In the genomic region with DNA sequence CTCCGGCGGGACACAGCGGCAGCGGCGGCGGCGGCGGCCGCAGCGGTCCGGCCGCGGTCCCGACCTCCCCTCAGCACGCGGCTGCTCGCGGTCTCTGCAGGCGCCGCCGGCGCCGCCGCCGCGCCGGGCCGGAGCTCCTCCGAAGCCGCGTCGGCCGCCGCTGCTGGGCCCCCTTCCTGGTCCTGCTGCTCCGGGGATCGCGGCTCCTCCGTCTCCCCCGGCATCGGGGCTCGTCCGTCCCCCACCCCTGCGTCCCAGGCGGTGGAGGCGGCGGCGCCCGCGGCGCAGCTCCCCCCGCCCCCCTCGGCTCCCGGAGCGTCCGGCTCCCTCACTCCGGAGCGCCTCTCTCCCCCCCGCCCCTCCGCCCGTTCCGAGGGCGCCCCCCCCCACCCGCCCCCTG, we compare ENCODE assay signal across 8 mouse cellular contexts. TPM values are rescaled to one million over a fixed set of nuclear protein-coding genes. Genes with fewer than 3 reads are reported as not detected.
DNase-seq lines count a peak whose midpoint lies in the region; ATAC-seq and TF ChIP-seq lines count a peak whose summit lies in the region.

No protein-coding gene starts in this region.

- H3K4me3 ChIP-seq in heart, embryonic 15.5 days: peak overlapping the region; percentile 99
- H3K4me3 ChIP-seq in ES-Bruce4 (ENCODE audit: low read depth, low read length): peak overlapping the region; percentile 83
- peak overlapping the region; percentile 95 for H3K4me3 ChIP-seq in forebrain, embryonic 13.5 days
- peak overlapping the region; percentile 99 for H3K4me3 ChIP-seq in liver, embryonic 15.5 days (replicated peaks)

- peak; percentile 45 for ATAC-seq in heart, embryonic 15.5 days (replicated peaks; ENCODE audit: insufficient number of reproducible peaks, insufficient read depth, low FRiP score, low read depth)
- peak; percentile 44 for ATAC-seq in forebrain, embryonic 13.5 days
- peak; percentile 5 for ATAC-seq in liver, embryonic 15.5 days (ENCODE audit: insufficient read depth)
- ATAC-seq in megakaryocyte progenitor cell, adult 5-6 weeks (replicated peaks; ENCODE audit: poor library complexity): no peak

- under 1% methylated on average over 47 of the region's 63 CpGs for WGBS in heart, embryonic 15.5 days
- WGBS in forebrain, embryonic 13.5 days: 1% methylated on average over 18 of the region's 63 CpGs
- 1% methylated on average over 43 of the region's 63 CpGs for WGBS in liver, embryonic 15.5 days (ENCODE audit: insufficient replicate concordance)

- H3K4me2 ChIP-seq in heart, embryonic 15.5 days: peak overlapping the region; percentile 64
- peak overlapping the region; percentile 64 for H3K4me2 ChIP-seq in forebrain, embryonic 13.5 days
- peak overlapping the region; percentile 92 for H3K4me2 ChIP-seq in liver, embryonic 15.5 days

- peaks cover 9% of the 10 kb centered on the region for H3K4me1 ChIP-seq in heart, embryonic 15.5 days (replicated peaks)
- H3K4me1 ChIP-seq in ES-Bruce4 (ENCODE audit: control insufficient read depth, insufficient read depth, low read length): no peaks in the 10 kb centered on the region
- peaks cover 20% of the 10 kb centered on the region for H3K4me1 ChIP-seq in forebrain, embryonic 13.5 days
- peaks cover 16% of the 10 kb centered on the region for H3K4me1 ChIP-seq in liver, embryonic 15.5 days (replicated peaks)

- intact Hi-C loops in gastrocnemius, postnatal 14 days (cut with DNase I; ENCODE audit: low total_unique reads): no loop called here

- no peak for TF ChIP-seq POLR2A in ES-Bruce4 (IDR thresholded peaks at IDR 0.05; ENCODE audit: insufficient read depth, low read length)

- DNase-seq in heart, postnatal 4 days: no peak
- DNase-seq in adrenal gland, postnatal 36 days: no peak
- no peak for DNase-seq in gastrocnemius, postnatal 14 days

- H3K9ac ChIP-seq in heart, embryonic 15.5 days: peak overlapping the region; percentile 100
- peak overlapping the region; percentile 98 for H3K9ac ChIP-seq in ES-Bruce4 (ENCODE audit: low read depth, poor library complexity, severe bottlenecking)
- peak overlapping the region; percentile 95 for H3K9ac ChIP-seq in forebrain, embryonic 13.5 days
- H3K9ac ChIP-seq in liver, embryonic 15.5 days: peak overlapping the region; percentile 97

- no peaks in the 10 kb centered on the region for H3K36me3 ChIP-seq in heart, embryonic 15.5 days
- no peaks in the 10 kb centered on the region; the same call in 1 of the 2 replicates for H3K36me3 ChIP-seq in ES-Bruce4 (ENCODE audit: control insufficient read depth, insufficient read depth, low read length, poor library complexity, severe bottlenecking)
- H3K36me3 ChIP-seq in forebrain, embryonic 13.5 days (ENCODE audit: poor library complexity, severe bottlenecking): no peaks in the 10 kb centered on the region
- no peaks in the 10 kb centered on the region for H3K36me3 ChIP-seq in liver, embryonic 15.5 days (replicated peaks)

- peak overlapping the region; percentile 100 for H3K27ac ChIP-seq in heart, embryonic 15.5 days
- H3K27ac ChIP-seq in ES-Bruce4 (ENCODE audit: insufficient read depth, low read length): peak overlapping the region; percentile 85
- H3K27ac ChIP-seq in forebrain, embryonic 13.5 days: peak overlapping the region; percentile 99
- H3K27ac ChIP-seq in liver, embryonic 15.5 days (replicated peaks): peak overlapping the region; percentile 98

- no peaks in the 10 kb centered on the region for H3K27me3 ChIP-seq in heart, embryonic 15.5 days
- no peaks in the 10 kb centered on the region for H3K27me3 ChIP-seq in ES-Bruce4 (ENCODE audit: control insufficient read depth, insufficient read depth, low read length, poor library complexity, severe bottlenecking)
- H3K27me3 ChIP-seq in forebrain, embryonic 13.5 days: no peaks in the 10 kb centered on the region
- H3K27me3 ChIP-seq in liver, embryonic 15.5 days: no peaks in the 10 kb centered on the region

- H3K9me3 ChIP-seq in heart, embryonic 15.5 days (replicated peaks): no peaks in the 10 kb centered on the region
- H3K9me3 ChIP-seq in ES-Bruce4 (replicated peaks; ENCODE audit: control insufficient read depth, insufficient read depth, low read length, poor library complexity, severe bottlenecking): no peaks in the 10 kb centered on the region
- H3K9me3 ChIP-seq in forebrain, embryonic 13.5 days (replicated peaks): no peaks in the 10 kb centered on the region
- no peaks in the 10 kb centered on the region for H3K9me3 ChIP-seq in liver, embryonic 15.5 days (replicated peaks)

- TF ChIP-seq EP300 in ES-Bruce4 (IDR thresholded peaks at IDR 0.05; ENCODE audit: insufficient read depth, low read depth, low read length): no peak

- no peak for TF ChIP-seq CTCF in ES-Bruce4 (IDR thresholded peaks at IDR 0.05; ENCODE audit: low read depth, low read length)

RNA-seq across cellular contexts. Expression of a gene that starts 0.8 kb away (rescaled TPM):
- 11.4 TPM in 2 replicates for polyA plus RNA-seq in heart, embryonic 15.5 days (2015; fragmentation: Nextera tagmentation; extraction: Ambion mirVana)
- total RNA-seq in heart, postnatal 4 days (2021): 10 to 100 TPM; 81.2 to 83.3 TPM
- 40.9 and 48.9 TPM in 2 replicates for polyA plus RNA-seq in ES-Bruce4 (2011; ENCODE audit: insufficient read depth, insufficient read length, low read depth, missing spikeins)
- polyA plus RNA-seq in forebrain, embryonic 13.5 days (2015; fragmentation: Nextera tagmentation; extraction: Ambion mirVana): 16.3 and 16.8 TPM in 2 replicates
- polyA plus RNA-seq in liver, embryonic 15.5 days (2015; fragmentation: Nextera tagmentation; extraction: Ambion mirVana): 7.2 and 7.3 TPM in 2 replicates
- 70.4 and 79.9 TPM in 2 replicates for total RNA-seq in megakaryocyte progenitor cell, adult 5-6 weeks (2015)
- 85.2 and 92.8 TPM in 2 replicates for total RNA-seq in megakaryocyte progenitor cell, adult 5-6 weeks (2017)
- 10 to 100 TPM; 72.7 to 88.4 TPM for total RNA-seq in adrenal gland, postnatal 36 days (2021)
- 10 to 100 TPM; 61.0 to 64.6 TPM for total RNA-seq in gastrocnemius, postnatal 14 days (2021)

RNA-seq across cellular contexts. Expression of a gene that starts 0.9 kb away (rescaled TPM):
- 1.1 and 4.0 TPM in 2 replicates for polyA plus RNA-seq in heart, embryonic 15.5 days (2015; fragmentation: Nextera tagmentation; extraction: Ambion mirVana)
- total RNA-seq in heart, postnatal 4 days (2021): under 1 TPM; 0.67 to 0.90 TPM
- polyA plus RNA-seq in ES-Bruce4 (2011; ENCODE audit: insufficient read depth, insufficient read length, low read depth, missing spikeins): 0.65 and 0.72 TPM in 2 replicates
- 0.74 and 0.94 TPM in 2 replicates for polyA plus RNA-seq in forebrain, embryonic 13.5 days (2015; fragmentation: Nextera tagmentation; extraction: Ambion mirVana)
- polyA plus RNA-seq in liver, embryonic 15.5 days (2015; fragmentation: Nextera tagmentation; extraction: Ambion mirVana): 2.1 and 2.4 TPM in 2 replicates
- 4.6 and 9.2 TPM in 2 replicates for total RNA-seq in megakaryocyte progenitor cell, adult 5-6 weeks (2015)
- total RNA-seq in megakaryocyte progenitor cell, adult 5-6 weeks (2017): 5.1 and 6.2 TPM in 2 replicates
- total RNA-seq in adrenal gland, postnatal 36 days (2021): 1 to 10 TPM; 1.6 to 1.8 TPM
- under 1 TPM; 0.49 to 0.68 TPM for total RNA-seq in gastrocnemius, postnatal 14 days (2021)

RNA-seq across cellular contexts. Expression of a gene that starts 29.7 kb away (rescaled TPM):
- 0.77 and 0.97 TPM in 2 replicates for polyA plus RNA-seq in heart, embryonic 15.5 days (2015; fragmentation: Nextera tagmentation; extraction: Ambion mirVana)
- 1 to 10 TPM; 3.1 to 3.5 TPM for total RNA-seq in heart, postnatal 4 days (2021)
- polyA plus RNA-seq in ES-Bruce4 (2011; ENCODE audit: insufficient read depth, insufficient read length, low read depth, missing spikeins): 6.4 and 6.7 TPM in 2 replicates
- polyA plus RNA-seq in forebrain, embryonic 13.5 days (2015; fragmentation: Nextera tagmentation; extraction: Ambion mirVana): 1.9 and 2.3 TPM in 2 replicates
- 0.43 and 0.53 TPM in 2 replicates for polyA plus RNA-seq in liver, embryonic 15.5 days (2015; fragmentation: Nextera tagmentation; extraction: Ambion mirVana)
- total RNA-seq in megakaryocyte progenitor cell, adult 5-6 weeks (2015): 5.2 and 5.9 TPM in 2 replicates
- total RNA-seq in megakaryocyte progenitor cell, adult 5-6 weeks (2017): 1.1 and 3.0 TPM in 2 replicates
- total RNA-seq in adrenal gland, postnatal 36 days (2021): 1 to 10 TPM; 1.6 to 2.8 TPM
- 1 to 10 TPM; 2.3 to 4.3 TPM for total RNA-seq in gastrocnemius, postnatal 14 days (2021)

RNA-seq across cellular contexts. Expression of a gene that starts 51.4 kb away (rescaled TPM):
- not detected in 2 replicates for polyA plus RNA-seq in heart, embryonic 15.5 days (2015; fragmentation: Nextera tagmentation; extraction: Ambion mirVana)
- not detected for total RNA-seq in heart, postnatal 4 days (2021)
- polyA plus RNA-seq in ES-Bruce4 (2011; ENCODE audit: insufficient read depth, insufficient read length, low read depth, missing spikeins): 12.2 and 13.8 TPM in 2 replicates
- polyA plus RNA-seq in forebrain, embryonic 13.5 days (2015; fragmentation: Nextera tagmentation; extraction: Ambion mirVana): not detected in 2 replicates
- polyA plus RNA-seq in liver, embryonic 15.5 days (2015; fragmentation: Nextera tagmentation; extraction: Ambion mirVana): not detected in 2 replicates
- total RNA-seq in megakaryocyte progenitor cell, adult 5-6 weeks (2015): not detected in 2 replicates
- not detected in 2 replicates for total RNA-seq in megakaryocyte progenitor cell, adult 5-6 weeks (2017)
- total RNA-seq in adrenal gland, postnatal 36 days (2021): not detected
- total RNA-seq in gastrocnemius, postnatal 14 days (2021): not detected
